Mouse (Mus musculus) liver, embryonic 16.5 days (tissue): Measurements from ENCODE around the gene Arl4a. TPM values are rescaled to one million over a fixed set of nuclear protein-coding genes. Genes with fewer than 3 reads are reported as not detected.

ENCODE experiments used
- ATAC-seq: fragments of 200-750 bp; cut with Nextera tagmentation; 2 replicates; pipeline ENCODE4 v1.8.0; 2017; ENCODE audit warnings: low read depth, mild to moderate bottlenecking, moderate number of reproducible peaks, moderate library complexity
- H3K27ac ChIP-seq: fragments of 300-500 bp; sonication (generic); 2 replicates; pipeline ENCODE4 v1.5.1; 2014; ENCODE audit warnings: mild to moderate bottlenecking, low read length
- H3K27me3 ChIP-seq: fragments of 300-500 bp; sonication (generic); 2 replicates; pipeline ENCODE4 v1.6.1; 2014; ENCODE audit warnings: low read depth, low read length, mixed read lengths; ENCODE audit not compliant: control insufficient read depth, insufficient read depth
- H3K36me3 ChIP-seq: fragments of 300-500 bp; sonication (generic); 2 replicates; pipeline ENCODE4 v1.6.1; 2014; ENCODE audit warnings: mild to moderate bottlenecking; ENCODE audit not compliant: control insufficient read depth, insufficient read depth
- H3K4me1 ChIP-seq: fragments of 300-500 bp; sonication (generic); 2 replicates; pipeline ENCODE4 v1.6.1; 2014; ENCODE audit warnings: low read depth, low read length, mixed read lengths; ENCODE audit not compliant: control insufficient read depth
- H3K4me2 ChIP-seq: fragments of 300-500 bp; sonication (generic); 2 replicates; pipeline ENCODE4 v1.6.1; 2014; ENCODE audit warnings: low read depth, low read length, mixed read lengths
- H3K4me3 ChIP-seq: fragments of 300-500 bp; sonication (generic); 2 replicates; pipeline ENCODE4 v1.5.1; 2014; ENCODE audit warnings: low read depth, mild to moderate bottlenecking, low read length
- H3K9ac ChIP-seq: fragments of 300-500 bp; sonication (generic); 2 replicates; pipeline ENCODE4 v1.6.1; 2014; ENCODE audit warnings: low read depth, low read length
- H3K9me3 ChIP-seq: fragments of 300-500 bp; sonication (generic); replicated peaks from 2 replicates; pipeline ENCODE4 v1.6.1; 2016; ENCODE audit warnings: low read length; ENCODE audit not compliant: control insufficient read depth
- WGBS: fragments of 180-500 bp; shearing (Covaris S2); extraction: QIAGEN DNeasy Blood & Tissue Kit; methylation state at CpG from one replicate; pipeline ENCODE4 v1.1.7; 2014; ENCODE audit not compliant: insufficient replicate concordance; 5-methylcytosine and 5-hydroxymethylcytosine counted together
- polyA plus RNA-seq: library from polyadenylated mRNA; unstranded; fragments of >200 nt; fragmentation: Nextera tagmentation; extraction: Ambion mirVana; gene quantifications from 2 replicates; pipeline ENCODE4 v1.2.1, GENCODE M21; 2015

Arl4a gene
- polyA plus RNA-seq, 1 experiment from 2014 or later: 93.3 TPM

DNA sequence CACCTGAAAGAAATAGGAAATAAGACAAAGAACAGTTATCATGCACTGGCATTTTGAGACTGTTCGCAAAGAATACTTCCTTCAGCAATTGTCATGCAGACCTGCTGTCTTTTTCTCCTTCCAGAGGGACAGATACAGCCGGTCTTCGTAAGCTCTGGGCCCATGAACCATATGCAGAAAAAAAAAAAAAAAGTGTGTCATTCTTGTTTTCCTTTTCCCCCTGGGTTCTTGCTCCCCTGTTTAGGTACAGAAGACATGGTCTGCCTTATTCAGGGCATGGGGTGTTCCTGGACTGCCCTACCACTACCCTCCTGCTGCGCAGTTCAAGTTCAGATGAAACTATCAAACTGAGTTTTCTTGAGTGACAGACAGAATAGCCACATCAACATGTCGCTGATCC, 41.8 kb downstream of the Arl4a start:
- no peaks in the 10 kb centered on the region for H3K27me3 ChIP-seq
- H3K36me3 ChIP-seq: no peaks in the 10 kb centered on the region
- ATAC-seq: 0 out of 2 replicates have a peak, but pooled peaks have one; percentile 11
- peak overlapping the region; percentile 50; the same call in 1 of the 2 replicates for H3K27ac ChIP-seq
- peak overlapping the region; percentile 9; the same call in 1 of the 2 replicates for H3K4me2 ChIP-seq
- WGBS: 50% methylated on average over 5 of the region's 5 CpGs
- H3K4me3 ChIP-seq: no peak overlapping the region
- H3K9me3 ChIP-seq: no peaks in the 10 kb centered on the region
- H3K9ac ChIP-seq: no peak overlapping the region; the same call in 1 of the 2 replicates
- peaks cover 7% of the 10 kb centered on the region for H3K4me1 ChIP-seq

DNA sequence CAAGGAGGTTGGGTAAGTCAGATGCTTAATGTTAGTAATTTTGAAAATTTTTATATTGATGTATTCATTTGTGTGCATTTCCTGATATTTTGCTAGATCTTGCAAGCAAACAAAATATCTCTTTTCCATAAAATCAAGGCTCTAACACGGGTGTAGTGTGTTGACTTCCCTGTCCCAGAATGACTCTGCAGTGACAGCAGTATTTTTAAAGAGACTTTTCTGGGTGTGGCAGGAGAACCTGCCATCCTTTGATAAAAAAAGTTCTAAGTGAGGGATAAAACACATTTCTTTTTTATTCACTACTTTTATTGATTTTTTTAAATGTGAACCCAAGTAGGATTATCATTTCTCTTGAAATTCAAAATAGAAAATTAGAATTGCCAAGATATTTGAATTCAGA, 42.2 kb downstream of the Arl4a start:
- H3K9me3 ChIP-seq: no peaks in the 10 kb centered on the region
- H3K27ac ChIP-seq: no peak overlapping the region
- H3K4me3 ChIP-seq: no peak overlapping the region
- peak; percentile 90 for ATAC-seq
- H3K36me3 ChIP-seq: no peaks in the 10 kb centered on the region
- H3K4me2 ChIP-seq: 0 out of 2 replicates have a peak overlapping the region, but pooled peaks have one; percentile 9
- H3K9ac ChIP-seq: no peak overlapping the region
- 24% methylated on average over 1 of the region's 1 CpGs for WGBS
- H3K27me3 ChIP-seq: no peaks in the 10 kb centered on the region
- peaks cover 7% of the 10 kb centered on the region for H3K4me1 ChIP-seq

DNA sequence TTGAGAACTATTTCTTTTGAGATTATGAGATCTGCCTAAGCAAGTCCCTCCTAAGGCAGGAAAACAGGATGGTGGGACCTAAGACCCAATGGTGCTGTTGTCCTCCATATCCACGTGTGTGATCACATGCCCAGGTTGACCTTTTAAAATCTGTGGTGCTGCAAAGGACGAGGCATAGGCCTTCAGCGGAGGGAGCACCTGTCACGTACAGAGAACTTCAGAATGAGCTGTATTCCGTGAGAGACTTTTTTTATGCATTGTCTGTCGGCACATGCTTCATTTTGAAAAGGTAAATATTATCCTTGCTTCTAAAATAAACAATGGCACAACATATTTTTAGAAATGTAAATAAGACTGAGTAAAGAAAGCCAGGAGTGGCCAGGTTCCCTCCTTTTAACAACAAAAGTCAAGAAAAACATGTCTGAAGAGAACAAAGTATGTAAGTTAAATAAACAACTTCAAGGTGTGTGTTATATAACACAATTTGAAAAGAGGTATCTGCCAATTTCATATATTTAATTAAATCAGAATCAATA, 45.0 kb downstream of the Arl4a start:
- Histone ChIP-seq H3K9ac (no peak overlapping the region), H3K4me3 (no peak overlapping the region), H3K4me1 (peaks cover 7% of the 10 kb centered on the region), H3K4me2 (no peak overlapping the region), H3K27me3 (no peaks in the 10 kb centered on the region), H3K9me3 (no peaks in the 10 kb centered on the region), H3K36me3 (no peaks in the 10 kb centered on the region), H3K27ac (no peak overlapping the region)
- ATAC-seq: no peak
- 54% methylated on average over 6 of the region's 6 CpGs for WGBS

DNA sequence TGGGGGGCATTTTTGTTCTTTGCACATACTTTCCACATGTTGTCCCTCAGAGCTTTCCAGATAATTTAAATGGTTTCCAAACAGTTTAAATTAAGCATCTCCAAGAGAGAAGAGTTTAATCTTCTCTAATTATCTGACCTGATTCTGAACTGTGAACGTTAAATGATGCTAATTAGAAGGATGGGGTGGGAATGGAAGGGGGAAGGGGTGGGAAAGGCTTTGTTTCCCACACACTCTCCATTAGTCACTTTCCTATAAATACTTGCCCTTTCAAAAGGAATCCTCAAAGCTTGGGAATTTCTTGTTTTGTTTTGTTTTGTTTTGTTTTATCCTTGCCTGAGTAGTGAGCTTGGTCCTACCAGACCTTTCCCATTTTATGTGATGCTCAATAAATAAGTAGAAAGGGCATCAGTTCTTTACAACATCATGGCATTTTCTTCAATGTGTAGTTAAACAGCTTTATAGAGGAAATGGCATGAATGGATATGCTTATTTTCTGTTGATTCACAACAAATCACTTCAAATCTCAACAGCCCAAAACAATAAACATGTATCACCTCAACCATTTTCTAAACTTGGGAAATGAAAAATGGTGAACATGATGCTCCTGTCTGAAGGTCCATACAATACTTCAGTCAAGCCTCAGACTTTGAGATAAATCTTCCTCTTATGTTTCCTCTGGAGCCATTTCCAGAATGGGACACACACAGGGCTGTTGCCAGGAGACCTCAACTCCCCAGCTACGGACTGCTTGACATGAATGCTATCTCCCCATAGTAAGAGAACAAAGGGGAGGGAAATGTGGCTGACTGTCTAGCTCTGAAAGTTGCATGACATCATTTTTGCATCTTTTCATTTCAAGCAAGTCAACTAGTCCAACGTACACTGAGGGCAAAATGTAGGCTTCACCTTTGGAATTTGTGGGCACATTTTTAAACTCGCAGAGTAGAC, 46.7 kb downstream of the Arl4a start:
- no peak overlapping the region for H3K9ac ChIP-seq
- peaks cover 3% of the 10 kb centered on the region for H3K4me1 ChIP-seq
- no peak overlapping the region for H3K27ac ChIP-seq
- no peak for ATAC-seq
- H3K27me3 ChIP-seq: no peaks in the 10 kb centered on the region
- no peak overlapping the region for H3K4me2 ChIP-seq
- H3K4me3 ChIP-seq: no peak overlapping the region
- 55% methylated on average over 4 of the region's 4 CpGs for WGBS
- no peaks in the 10 kb centered on the region for H3K36me3 ChIP-seq
- no peaks in the 10 kb centered on the region for H3K9me3 ChIP-seq

DNA sequence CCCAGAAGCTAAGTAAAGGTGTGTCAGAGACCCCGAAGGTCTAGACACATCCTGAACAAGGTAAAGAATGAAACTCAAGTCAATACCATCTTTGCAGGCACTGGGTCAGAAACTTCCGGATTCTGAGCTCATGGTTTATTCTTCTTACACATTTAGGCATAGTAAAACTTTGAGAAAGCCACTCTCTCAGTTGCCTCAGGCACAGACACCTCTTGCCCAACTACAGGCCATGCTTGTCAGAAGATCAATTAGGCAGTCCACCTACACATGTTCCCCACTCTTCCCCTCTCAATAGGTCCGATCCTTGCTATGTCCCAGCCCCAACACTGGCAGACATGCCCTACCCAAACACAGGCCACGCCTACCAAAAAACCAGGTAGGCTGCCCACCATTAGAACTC, 48.7 kb downstream of the Arl4a start:
- WGBS: 64% methylated on average over 4 of the region's 4 CpGs
- Histone ChIP-seq H3K4me1 (no peaks in the 10 kb centered on the region), H3K27ac (no peak overlapping the region)

DNA sequence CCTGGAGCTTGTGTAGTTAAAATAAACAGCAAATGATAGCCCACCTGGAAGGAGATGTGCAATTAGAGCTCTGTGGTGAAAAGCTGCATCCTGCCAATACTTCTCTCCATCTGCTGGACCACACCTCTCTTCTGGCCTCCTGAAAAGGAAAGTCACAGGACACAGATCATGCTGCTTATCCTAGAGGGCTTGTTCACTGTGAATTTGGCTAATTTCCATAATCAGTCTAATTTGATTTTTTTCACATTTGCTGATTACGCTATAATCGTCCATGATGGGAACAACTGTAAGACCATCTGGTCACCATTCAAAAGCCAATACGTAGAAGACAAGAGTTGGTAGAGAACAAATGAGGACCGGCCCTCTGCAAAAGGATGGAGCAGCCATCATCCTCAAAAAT, 50.6 kb downstream of the Arl4a start:
- 78% methylated on average over 4 of the region's 4 CpGs for WGBS

More for the DNA sequence above, 48.7 kb downstream of the Arl4a start:
- no peaks in the 10 kb centered on the region for H3K36me3 ChIP-seq
- no peak overlapping the region for H3K9ac ChIP-seq
- H3K9me3 ChIP-seq: no peaks in the 10 kb centered on the region
- H3K27me3 ChIP-seq: no peaks in the 10 kb centered on the region
- H3K4me2 ChIP-seq: no peak overlapping the region
- no peak for ATAC-seq
- no peak overlapping the region for H3K4me3 ChIP-seq

DNA sequence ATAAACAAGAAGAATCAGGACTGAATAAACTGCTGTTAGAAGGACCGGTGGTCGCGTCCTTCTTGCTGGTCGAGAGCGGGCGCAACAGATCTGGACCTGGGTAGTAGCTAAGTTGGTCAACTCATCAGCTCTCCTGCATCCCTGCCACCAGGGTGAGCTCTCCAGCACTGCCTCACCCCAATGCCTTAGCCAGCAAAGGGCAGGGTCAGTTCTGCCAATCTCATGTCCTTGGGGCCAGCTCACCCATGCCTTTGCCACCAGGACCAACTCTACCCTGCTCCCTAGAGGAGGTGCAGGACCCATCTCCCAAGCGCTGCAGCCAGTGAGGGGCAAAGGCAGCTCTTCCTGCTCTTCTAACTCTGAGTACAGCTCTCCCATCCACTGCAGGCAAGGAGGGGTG, 52.2 kb downstream of the Arl4a start:
- Histone ChIP-seq H3K9ac (no peak overlapping the region), H3K9me3 (no peaks in the 10 kb centered on the region), H3K27me3 (no peaks in the 10 kb centered on the region), H3K4me1 (no peaks in the 10 kb centered on the region), H3K27ac (no peak overlapping the region), H3K4me2 (no peak overlapping the region), H3K36me3 (no peaks in the 10 kb centered on the region), H3K4me3 (no peak overlapping the region)
- ATAC-seq: peak; percentile 32; the same call in 1 of the 2 replicates
- 81% methylated on average over 7 of the region's 7 CpGs for WGBS

More for the DNA sequence above, 50.6 kb downstream of the Arl4a start:
- no peak for ATAC-seq
- Histone ChIP-seq H3K27ac (no peak overlapping the region), H3K9me3 (no peaks in the 10 kb centered on the region), H3K36me3 (no peaks in the 10 kb centered on the region), H3K4me3 (no peak overlapping the region), H3K27me3 (no peaks in the 10 kb centered on the region), H3K4me1 (no peaks in the 10 kb centered on the region), H3K4me2 (no peak overlapping the region), H3K9ac (no peak overlapping the region)

DNA sequence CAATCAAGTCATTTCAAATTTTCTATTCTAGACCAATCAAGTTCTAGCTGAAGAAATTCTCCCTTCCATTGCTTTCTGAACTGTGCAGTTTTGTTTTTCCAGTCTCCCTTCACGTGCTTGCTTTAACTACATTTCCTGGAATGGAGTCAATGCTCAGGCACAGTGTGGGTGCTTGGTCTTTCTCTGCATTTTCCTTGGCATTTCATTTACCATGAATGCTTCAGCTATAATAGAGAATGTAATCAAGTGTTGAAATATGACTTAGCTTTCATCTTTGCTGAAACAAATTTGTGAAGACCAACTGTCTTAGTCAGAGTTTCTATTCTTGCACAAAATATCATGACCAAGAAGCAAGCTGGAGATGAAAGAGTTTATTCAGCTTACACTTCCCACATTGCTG, 58.0 kb downstream of the Arl4a start:
- ATAC-seq: no peak
- WGBS: 55% methylated on average over 1 of the region's 1 CpGs

DNA sequence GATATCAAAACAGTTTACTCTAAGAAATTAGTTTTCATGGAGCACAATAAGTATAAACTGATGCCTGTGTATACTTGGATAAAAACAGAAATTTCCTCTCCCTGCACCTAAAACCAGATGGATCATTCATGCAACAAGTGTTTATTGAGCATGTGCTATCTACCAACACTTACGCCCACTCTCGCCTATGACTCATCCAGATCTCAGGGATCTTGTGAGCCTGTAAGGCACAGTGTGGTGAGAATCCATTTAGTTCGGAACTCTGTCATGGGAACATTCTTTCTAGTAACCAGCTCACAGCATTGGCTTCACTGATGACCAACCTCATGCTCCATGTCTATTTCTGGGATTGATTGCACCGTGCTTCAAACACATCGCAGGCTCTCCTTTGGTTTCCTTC, 58.8 kb downstream of the Arl4a start:
- WGBS: 74% methylated on average over 5 of the region's 5 CpGs
- no peak for ATAC-seq
- Histone ChIP-seq H3K9ac (no peak overlapping the region), H3K4me2 (no peak overlapping the region), H3K4me1 (no peaks in the 10 kb centered on the region), H3K27ac (no peak overlapping the region), H3K4me3 (no peak overlapping the region), H3K27me3 (no peaks in the 10 kb centered on the region), H3K36me3 (no peaks in the 10 kb centered on the region), H3K9me3 (no peaks in the 10 kb centered on the region)

More for the DNA sequence above, 58.0 kb downstream of the Arl4a start:
- Histone ChIP-seq H3K27me3 (no peaks in the 10 kb centered on the region), H3K36me3 (no peaks in the 10 kb centered on the region), H3K9me3 (no peaks in the 10 kb centered on the region), H3K4me3 (no peak overlapping the region), H3K9ac (no peak overlapping the region), H3K27ac (no peak overlapping the region), H3K4me1 (no peaks in the 10 kb centered on the region), H3K4me2 (no peak overlapping the region)
